Mouse (Mus musculus) liver, embryonic 14.5 days (tissue): Measurements from ENCODE around the gene Lrrc8d. TPM values are rescaled to one million over a fixed set of nuclear protein-coding genes. Genes with fewer than 3 reads are reported as not detected.

Source experiments
- ATAC-seq: fragments of 200-750 bp; cut with Nextera tagmentation; 2 replicates; pipeline ENCODE4 v1.8.0; 2017; ENCODE audit warnings: moderate number of reproducible peaks, mild to moderate bottlenecking, moderate library complexity; ENCODE audit not compliant: insufficient read depth
- DNase-seq, 3 experiments: peaks; one replicate each; pipeline ENCODE4 v3.0.0-alpha.2; 2012 to 2013; ENCODE audit warnings: low read depth in 3 of 3, low spot score in 3 of 3
- H3K27ac ChIP-seq: fragments of 300-500 bp; sonication (generic); 2 replicates; pipeline ENCODE4 v1.5.1; 2014; ENCODE audit warnings: moderate library complexity, mild to moderate bottlenecking, control low read depth, inconsistent platforms
- H3K27me3 ChIP-seq: fragments of 300-500 bp; sonication (generic); 2 replicates; pipeline ENCODE4 v1.6.1; 2014; ENCODE audit warnings: mild to moderate bottlenecking, low read length, moderate library complexity; ENCODE audit not compliant: control insufficient read depth, insufficient read depth
- H3K36me3 ChIP-seq: fragments of 300-500 bp; sonication (generic); replicated peaks from 2 replicates; pipeline ENCODE4 v1.6.1; 2014; ENCODE audit warnings: low read depth; ENCODE audit not compliant: control insufficient read depth, insufficient read depth
- H3K4me1 ChIP-seq, 2 experiments: fragments of 200-500 bp in 1 of 2; fragments of 300-500 bp in 1 of 2; sonication (generic) in 1 of 2; replicated peaks; 2 replicates each; pipeline ENCODE4 v1.6.1; 2012 to 2014; ENCODE audit warnings: antibody characterized with exemption in 1 of 2, inconsistent platforms in 1 of 2, low read length in 1 of 2; ENCODE audit not compliant: control insufficient read depth in 2 of 2, insufficient read depth in 2 of 2
- H3K4me2 ChIP-seq: fragments of 300-500 bp; sonication (generic); 2 replicates; pipeline ENCODE4 v1.6.1; 2014; ENCODE audit warnings: low read depth, mild to moderate bottlenecking, control low read depth, moderate library complexity
- H3K4me3 ChIP-seq, 2 experiments: fragments of 200-500 bp in 1 of 2; fragments of 300-500 bp in 1 of 2; sonication (generic) in 1 of 2; 2 replicates each; pipeline ENCODE4 v1.5.1; 2012 to 2014; ENCODE audit warnings: low read depth in 2 of 2, low read length in 2 of 2, mild to moderate bottlenecking in 2 of 2, control low read depth in 1 of 2, inconsistent platforms in 1 of 2, moderate library complexity in 1 of 2; ENCODE audit not compliant: insufficient read depth in 1 of 2
- H3K9ac ChIP-seq: fragments of 300-500 bp; sonication (generic); replicated peaks from 2 replicates; pipeline ENCODE4 v1.6.1; 2014; ENCODE audit warnings: mild to moderate bottlenecking, control low read depth, moderate library complexity
- H3K9me3 ChIP-seq: fragments of 300-500 bp; sonication (generic); 2 replicates; pipeline ENCODE4 v1.6.1; 2016; ENCODE audit warnings: low read length, mixed read lengths; ENCODE audit not compliant: control insufficient read depth
- CTCF ChIP-seq: IDR thresholded peaks from 2 replicates; pipeline ENCODE4 v1.5.1; 2016; ENCODE audit warnings: antibody characterized with exemption, low read depth, control low read depth
- EP300 ChIP-seq: IDR thresholded peaks from 2 replicates; pipeline ENCODE4 v1.6.1; 2016; ENCODE audit warnings: antibody characterized with exemption, low read depth
- WGBS: fragments of 180-500 bp; shearing (Covaris S2); extraction: QIAGEN DNeasy Blood & Tissue Kit; methylation state at CpG from one replicate; pipeline ENCODE4 v1.1.7; 2014; ENCODE audit not compliant: insufficient replicate concordance; 5-methylcytosine and 5-hydroxymethylcytosine counted together
- polyA plus RNA-seq, 2 experiments: library from polyadenylated mRNA; depleted of rRNA in 1 of 2; stranded (reverse) in 1 of 2; unstranded in 1 of 2; fragments of >200 nt; fragmentation: Nextera tagmentation in 1 of 2; extraction: Ambion mirVana in 1 of 2; gene quantifications; 2 replicates each; pipeline versions ENCODE4 v1.2.1 to v1.2.3; 2012 to 2014

The Lrrc8d gene
- polyA plus RNA-seq, 2 experiments: 3.3 to 7.8 TPM

GRCm38 (mm10) chr5:105655100-105655734, 44.6 kb upstream of the Lrrc8d start:
- 62% methylated on average over 12 of the region's 12 CpGs for WGBS
- TF ChIP-seq CTCF: no peak
- no peak for TF ChIP-seq EP300

DNA sequence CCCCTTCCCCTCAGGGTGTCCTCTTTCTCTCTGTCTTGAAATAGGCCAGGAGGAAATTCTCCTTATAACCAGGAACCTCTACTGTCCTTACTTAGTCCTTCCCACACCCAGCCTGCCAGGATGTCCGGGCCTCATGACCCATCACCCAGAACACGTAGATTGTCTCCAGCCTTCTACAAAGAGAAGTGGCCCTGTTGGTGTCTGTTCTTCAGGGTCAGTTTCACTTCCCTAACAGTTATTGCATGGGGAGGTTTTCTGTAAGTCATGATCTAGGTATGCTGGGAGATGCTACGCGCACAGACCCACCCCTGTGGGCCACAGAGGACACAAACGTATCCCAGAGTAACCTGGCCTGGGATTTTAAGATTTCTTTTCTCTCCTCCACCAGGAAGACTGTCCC, 37.9 kb upstream of the Lrrc8d start:
- Histone ChIP-seq H3K27ac (no peak overlapping the region), H3K4me2 (no peak overlapping the region), H3K36me3 (no peaks in the 10 kb centered on the region), H3K9ac (no peak overlapping the region), H3K9me3 (no peaks in the 10 kb centered on the region), H3K27me3 (no peaks in the 10 kb centered on the region), H3K4me1 (no peaks in the 10 kb centered on the region), H3K4me3 (no peak overlapping the region)
- WGBS: 53% methylated on average over 5 of the region's 5 CpGs
- DNase-seq: no peak
- TF ChIP-seq CTCF (no peak), EP300 (no peak)
- no peak for ATAC-seq

More at GRCm38 (mm10) chr5:105655100-105655734, 44.6 kb upstream of the Lrrc8d start:
- no peak overlapping the region for H3K4me2 ChIP-seq
- H3K9ac ChIP-seq: no peak overlapping the region
- H3K27me3 ChIP-seq: no peaks in the 10 kb centered on the region
- H3K4me1 ChIP-seq: peaks cover 0 to 9% of the 10 kb centered on the region in 2 experiments; a peak in 2 of 4 replicates
- H3K9me3 ChIP-seq: no peaks in the 10 kb centered on the region
- no peaks in the 10 kb centered on the region for H3K36me3 ChIP-seq
- no peak overlapping the region for H3K27ac ChIP-seq
- DNase-seq: no peak
- no peak for ATAC-seq
- no peak overlapping the region for H3K4me3 ChIP-seq

DNA sequence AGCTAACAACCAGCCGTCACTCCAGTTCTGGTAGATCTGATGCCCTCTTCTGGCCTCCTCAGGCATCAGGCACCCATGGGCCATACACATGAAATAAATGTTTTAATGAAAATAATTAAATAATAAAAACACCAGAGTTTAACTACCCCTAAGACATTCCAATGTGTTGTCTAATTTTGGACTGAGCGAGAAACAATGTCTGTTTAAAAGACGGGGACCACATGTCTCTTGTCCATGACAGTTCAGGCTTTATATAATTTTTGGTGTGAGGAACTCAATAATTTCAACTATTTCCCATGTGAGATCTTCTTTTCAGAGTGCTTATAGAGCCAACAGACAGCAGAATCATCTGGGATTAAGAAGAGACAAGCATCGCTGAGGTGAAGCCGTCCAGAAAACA, 32.8 kb upstream of the Lrrc8d start:
- DNase-seq (no peak), ATAC-seq (no peak)
- Histone ChIP-seq H3K4me3 (no peak overlapping the region), H3K27me3 (no peaks in the 10 kb centered on the region), H3K9ac (no peak overlapping the region), H3K27ac (no peak overlapping the region), H3K36me3 (no peaks in the 10 kb centered on the region), H3K9me3 (no peaks in the 10 kb centered on the region), H3K4me1 (no peaks in the 10 kb centered on the region), H3K4me2 (no peak overlapping the region)
- TF ChIP-seq CTCF (no peak), EP300 (no peak)
- WGBS: 85% methylated on average over 5 of the region's 5 CpGs

DNA sequence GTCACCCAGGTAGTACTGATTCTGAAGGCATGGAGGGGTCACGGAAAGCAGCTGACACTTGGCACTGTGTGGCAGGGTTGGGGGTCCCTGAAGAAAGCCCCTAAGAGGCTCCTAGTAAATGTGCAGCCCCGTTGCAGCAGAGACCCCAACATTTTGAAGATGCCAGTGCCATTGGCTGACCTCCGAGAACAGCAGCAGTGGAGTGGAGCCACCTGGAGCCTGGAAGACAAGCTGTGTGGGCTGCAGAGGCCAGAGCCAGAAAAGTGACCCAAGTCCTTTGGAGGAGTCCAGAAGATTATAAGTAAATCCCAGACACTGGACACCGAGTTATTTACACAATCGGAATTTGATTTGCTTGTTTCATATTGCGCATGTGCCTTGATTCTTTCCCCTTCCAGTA, 32.4 kb upstream of the Lrrc8d start:
- ATAC-seq (no peak), DNase-seq (no peak)
- Histone ChIP-seq H3K4me3 (no peak overlapping the region), H3K9me3 (no peaks in the 10 kb centered on the region), H3K9ac (no peak overlapping the region), H3K27me3 (no peaks in the 10 kb centered on the region), H3K4me2 (no peak overlapping the region), H3K27ac (no peak overlapping the region), H3K36me3 (no peaks in the 10 kb centered on the region), H3K4me1 (no peaks in the 10 kb centered on the region)
- WGBS: 70% methylated on average over 6 of the region's 6 CpGs
- no peak for TF ChIP-seq EP300
- TF ChIP-seq CTCF: no peak

DNA sequence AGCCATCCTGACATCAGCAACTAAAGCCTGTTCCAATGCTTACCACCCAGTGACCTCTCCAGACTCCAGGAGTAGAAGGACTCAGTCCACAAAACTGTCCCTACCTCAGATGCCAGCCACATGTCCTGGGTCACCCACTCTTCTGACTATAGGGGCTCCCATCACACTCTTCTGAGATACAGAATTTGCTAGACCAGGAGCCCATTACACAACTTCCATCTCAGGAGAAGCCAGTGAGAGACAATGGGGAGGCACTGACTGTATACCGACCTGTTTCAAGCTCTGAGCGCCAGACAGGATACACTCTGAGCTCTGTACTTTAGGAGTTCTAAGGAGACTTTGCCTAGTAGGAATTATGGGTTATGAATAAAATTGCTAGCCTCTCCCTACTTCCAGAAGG, 30.7 kb upstream of the Lrrc8d start:
- no peak for DNase-seq
- H3K27me3 ChIP-seq: no peaks in the 10 kb centered on the region
- H3K4me3 ChIP-seq: no peak overlapping the region
- ATAC-seq: no peak
- no peaks in the 10 kb centered on the region for H3K9me3 ChIP-seq
- 60% methylated on average over 2 of the region's 2 CpGs for WGBS
- H3K9ac ChIP-seq: no peak overlapping the region
- TF ChIP-seq EP300 (no peak), CTCF (no peak)
- no peaks in the 10 kb centered on the region for H3K36me3 ChIP-seq
- no peaks in the 10 kb centered on the region for H3K4me1 ChIP-seq
- no peak overlapping the region for H3K27ac ChIP-seq
- H3K4me2 ChIP-seq: no peak overlapping the region
